Mouse (Mus musculus) ovary, postnatal 10 days (tissue): ENCODE measurements at regions not wholly inside any gene's neighbourhood (a gene's known extent, or its start where the extent isn't known, plus 50 kb on each side); places are given as distances from the start of the nearest gene placed in this dataset.

ENCODE experiments used
- DNase-seq: peaks from one replicate; pipeline ENCODE4 v3.0.0; 2022; ENCODE audit warnings: low spot score

DNA sequence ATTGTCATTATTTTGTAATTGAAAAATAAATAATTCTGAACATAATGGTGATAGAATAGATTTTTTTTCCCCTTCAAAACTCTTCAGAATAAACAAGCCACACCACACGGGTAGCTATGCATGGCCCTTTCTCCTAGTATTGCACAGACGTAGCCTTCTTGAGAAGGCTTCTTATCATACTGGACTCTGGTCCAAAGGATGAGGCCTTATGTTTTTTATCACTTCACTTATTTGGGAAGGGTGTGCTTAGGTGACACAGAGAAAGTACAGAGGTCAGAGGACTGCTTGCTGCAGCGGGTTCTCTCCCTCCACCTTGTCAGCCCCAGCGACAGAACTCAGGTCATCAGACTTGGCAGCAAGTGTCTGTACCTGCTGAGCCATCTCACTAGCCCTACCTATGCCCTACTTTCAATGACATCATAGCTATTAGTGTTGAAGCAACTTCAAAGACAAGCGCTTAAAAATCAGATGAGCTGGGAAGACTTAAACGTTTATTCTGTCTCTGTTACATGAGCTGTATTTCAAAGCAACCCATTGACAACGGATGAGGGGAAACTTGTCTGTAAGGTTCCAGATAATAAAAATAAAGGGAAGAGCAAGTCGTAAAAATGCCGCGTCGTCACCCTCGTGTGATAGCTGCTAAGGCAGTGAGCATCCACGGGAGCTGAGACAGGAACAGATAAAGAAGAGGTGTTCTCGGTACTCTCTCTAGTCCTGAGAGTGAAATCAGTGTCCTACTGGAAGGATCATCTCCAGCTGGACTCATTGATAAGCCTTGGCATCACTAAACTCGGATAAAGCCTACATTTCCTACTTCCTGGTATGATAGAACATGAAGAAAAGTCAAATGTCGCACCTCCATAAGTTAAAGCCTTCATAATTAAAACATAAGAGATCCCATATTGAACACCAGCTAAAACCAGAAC is 226.2 kb downstream of the Sp3 start:
- no peak for DNase-seq

DNA sequence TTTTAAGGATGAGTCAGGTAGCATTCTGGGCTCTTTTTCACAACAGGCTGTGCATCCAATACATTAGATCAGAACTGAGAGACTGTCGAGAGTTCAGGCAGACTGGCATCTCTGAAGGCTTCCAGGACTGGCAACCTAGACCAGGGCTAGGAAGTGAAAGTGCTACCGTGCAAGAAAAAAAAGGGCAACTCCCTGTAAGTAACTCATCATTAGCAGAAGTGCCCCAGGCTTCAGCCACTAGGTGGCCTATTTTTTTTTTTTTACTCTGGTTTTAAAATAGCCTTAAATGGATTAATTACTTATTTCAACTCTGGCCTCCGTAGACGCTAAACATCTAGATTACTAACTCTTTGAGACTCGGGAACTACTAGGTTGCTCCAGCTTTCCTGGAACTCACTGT is 216.8 kb downstream of the Sp3 start:
- DNase-seq: no peak

- DNase-seq: no peak
Measured at GRCm38 (mm10) chr2:72769030-72769630, 211.1 kb downstream of the Sp3 start.

GRCm38 (mm10) chr2:72773401-72773800 is 206.8 kb downstream of the Sp3 start:
- no peak for DNase-seq

GRCm38 (mm10) chr2:72777330-72777729 is 202.9 kb downstream of the Sp3 start:
- DNase-seq: no peak

- no peak for DNase-seq
Measured at GRCm38 (mm10) chr2:72777806-72778510, 202.3 kb downstream of the Sp3 start.

DNA sequence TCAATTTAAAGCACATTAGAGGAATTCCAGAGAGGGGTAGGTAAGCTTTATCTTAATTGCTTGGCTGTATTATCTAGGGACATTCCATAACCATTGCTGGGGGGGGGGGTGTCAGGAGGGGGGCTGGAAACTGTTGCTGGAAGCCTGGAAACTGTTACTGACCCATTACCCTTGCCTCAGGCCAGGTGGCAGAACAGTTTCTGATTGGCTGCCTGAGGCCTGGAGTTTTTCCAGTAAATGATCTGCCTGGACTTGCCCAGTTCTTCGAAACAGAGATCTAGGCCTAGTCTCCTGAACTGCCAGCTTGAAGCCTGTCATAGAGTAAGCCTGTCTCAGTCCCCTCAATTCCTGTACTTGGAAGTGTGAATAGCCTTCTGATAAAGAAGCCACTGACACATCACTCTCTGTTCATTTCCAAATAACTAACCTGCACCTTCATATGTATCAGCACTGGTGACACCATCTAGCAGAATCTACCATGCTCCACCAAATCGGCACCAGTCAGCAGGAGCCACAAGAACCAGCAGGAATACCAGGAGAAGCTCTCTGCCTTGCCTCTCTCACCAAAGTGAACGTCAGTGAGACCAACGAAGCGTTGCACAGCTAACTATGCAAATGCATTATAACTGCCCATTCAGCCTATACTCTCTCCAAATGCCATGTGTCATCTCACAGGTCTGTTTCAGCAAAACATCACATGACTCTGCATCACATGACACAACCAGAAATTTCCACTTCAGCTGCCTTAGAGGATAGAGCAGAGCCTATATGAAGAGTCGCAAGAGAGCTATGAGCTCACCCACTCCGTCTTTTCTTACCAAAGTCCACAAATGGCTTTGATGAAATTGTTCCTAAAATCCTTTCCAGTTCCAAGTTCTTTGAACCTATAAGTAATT is 200.7 kb downstream of the Sp3 start:
- no peak for DNase-seq

DNA sequence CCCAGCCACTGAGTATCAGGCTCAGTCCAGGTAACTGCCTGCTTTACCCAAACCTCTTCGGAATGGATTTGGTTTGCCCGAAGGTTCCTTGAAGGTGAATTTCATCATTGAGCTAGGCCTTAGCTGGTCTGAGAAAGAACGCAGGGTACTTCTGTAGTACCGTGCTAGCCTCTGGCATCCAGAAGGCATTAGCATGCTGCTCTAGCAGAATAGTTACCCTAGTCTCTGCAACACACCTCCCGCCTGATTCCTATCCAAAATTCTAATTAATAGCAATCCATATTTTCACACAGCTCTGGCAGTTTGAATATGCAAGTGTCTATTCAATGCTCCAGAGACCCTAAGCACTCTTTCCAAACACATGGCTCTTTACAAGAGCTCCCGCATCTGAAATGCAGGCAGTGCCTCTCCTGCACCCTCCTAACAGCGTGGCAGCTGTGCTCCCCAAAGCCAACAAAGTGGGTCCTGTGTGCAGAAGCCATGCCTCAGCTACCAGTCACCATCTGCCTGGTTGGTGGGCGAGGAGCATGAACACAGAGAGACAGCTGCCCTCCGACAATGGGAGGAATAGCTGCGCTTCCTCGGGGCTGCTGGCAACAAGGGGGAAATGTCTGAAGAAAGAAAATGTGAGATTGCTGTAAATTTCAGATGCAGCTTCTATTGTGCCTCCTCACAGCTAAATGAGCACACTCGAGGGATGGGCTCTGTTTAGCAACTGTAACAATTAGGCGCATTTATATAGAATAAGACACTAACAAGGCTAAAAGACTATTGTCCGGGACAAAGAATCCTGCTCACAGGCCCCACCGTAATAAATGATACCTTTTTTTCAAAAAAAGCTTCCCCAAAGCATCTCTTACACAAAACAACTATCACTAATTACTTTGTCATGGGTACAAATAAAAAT is 198.6 kb downstream of the Sp3 start:
- DNase-seq: no peak

DNA sequence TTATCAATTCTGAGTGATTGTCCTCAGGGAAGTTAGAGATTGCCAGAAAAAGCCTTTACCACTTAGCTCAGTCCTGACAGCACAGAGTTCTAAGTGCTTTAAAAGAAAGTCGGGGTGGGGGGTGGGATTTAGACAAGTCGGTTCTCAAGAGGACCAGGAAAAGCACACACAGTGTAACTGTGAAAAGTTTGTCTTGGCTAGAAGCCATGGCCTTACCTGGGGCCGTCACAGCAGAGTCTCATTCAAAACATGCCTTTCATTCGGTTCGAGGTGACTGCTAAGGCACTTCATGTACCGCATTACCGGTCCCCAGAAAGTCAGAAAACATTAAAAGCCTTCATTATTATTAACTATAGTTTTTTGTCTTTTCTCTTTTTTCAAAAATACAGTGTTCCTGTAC is 197.9 kb downstream of the Sp3 start:
- DNase-seq: no peak

- DNase-seq: no peak
Measured at GRCm38 (mm10) chr2:72785365-72786043, 194.7 kb downstream of the Sp3 start.

GRCm38 (mm10) chr2:72786044-72786737 is 194.1 kb downstream of the Sp3 start:
- no peak for DNase-seq

DNA sequence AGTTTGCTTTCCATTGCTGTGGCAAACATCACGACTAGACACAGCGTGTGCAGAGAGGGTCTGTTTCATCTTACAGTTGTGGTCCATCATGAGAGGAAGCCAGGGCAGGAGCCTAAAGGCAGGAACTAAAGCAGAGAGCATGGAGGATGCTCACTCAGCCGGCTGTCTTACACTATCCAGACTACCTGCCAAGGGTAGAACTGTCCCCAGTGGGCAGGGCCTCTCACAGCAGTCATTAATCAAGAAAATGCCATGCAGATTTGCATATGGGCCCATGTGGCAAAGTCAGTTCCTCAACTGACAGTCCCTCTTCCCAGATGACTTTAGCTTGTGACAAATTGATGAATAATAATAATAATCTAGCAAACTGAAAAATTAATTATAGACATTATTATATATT is 192.6 kb downstream of the Sp3 start:
- DNase-seq: no peak

GRCm38 (mm10) chr2:72791496-72791895 is 188.8 kb downstream of the Sp3 start:
- no peak for DNase-seq

- DNase-seq: no peak
Measured at GRCm38 (mm10) chr2:72793424-72793823, 186.8 kb downstream of the Sp3 start.

DNA sequence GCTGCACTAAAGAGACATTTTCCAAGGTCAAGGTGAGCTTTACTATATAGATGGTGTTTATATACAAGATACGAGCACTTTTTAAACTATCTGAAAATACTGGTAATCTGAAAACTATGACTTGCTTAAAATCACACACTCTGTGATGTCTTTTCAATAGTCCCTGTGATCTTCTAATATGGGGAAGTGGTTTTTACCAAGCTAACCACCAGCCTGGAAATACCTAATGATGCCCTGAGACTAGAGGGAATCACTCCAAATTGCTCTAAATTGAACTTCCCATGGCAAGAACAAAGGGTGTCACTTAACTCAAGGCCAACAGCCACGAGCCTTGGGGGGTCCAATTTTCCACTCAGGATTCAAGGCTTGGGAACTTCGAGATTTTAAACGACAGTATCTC is 185.7 kb downstream of the Sp3 start:
- no peak for DNase-seq

DNA sequence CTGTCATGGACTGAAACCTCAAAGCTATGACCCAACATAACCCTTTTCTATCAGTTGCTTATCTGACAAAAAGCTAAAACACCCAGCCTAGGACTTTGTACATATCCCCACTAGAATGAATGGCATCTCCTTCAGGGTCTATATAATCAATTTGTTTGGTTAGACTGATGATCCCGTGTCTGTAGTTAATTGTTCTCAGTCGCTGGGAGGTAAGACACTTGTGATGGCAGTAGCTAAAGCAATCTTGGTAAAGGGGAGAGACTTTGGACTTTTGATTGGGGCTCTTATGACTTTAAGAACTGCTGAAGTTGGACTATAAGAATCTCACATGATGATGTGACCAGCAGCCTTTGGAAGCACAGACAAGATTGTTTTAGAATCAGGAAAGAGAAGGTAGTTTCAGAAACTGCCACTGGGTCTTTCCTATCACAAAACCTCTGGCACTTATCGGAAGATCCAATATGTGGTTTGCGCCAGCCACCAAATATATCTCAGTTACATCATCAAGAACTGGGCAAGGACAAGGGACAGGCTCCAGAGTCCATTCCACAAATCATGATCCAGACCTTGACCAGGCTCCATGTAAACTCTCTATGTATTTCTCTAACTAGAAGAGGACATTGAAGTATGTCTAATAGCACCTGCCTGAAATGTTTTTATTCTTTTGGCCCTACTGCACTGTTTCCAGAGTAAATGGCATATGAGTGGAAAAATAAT is 183.1 kb downstream of the Sp3 start:
- no peak for DNase-seq

DNA sequence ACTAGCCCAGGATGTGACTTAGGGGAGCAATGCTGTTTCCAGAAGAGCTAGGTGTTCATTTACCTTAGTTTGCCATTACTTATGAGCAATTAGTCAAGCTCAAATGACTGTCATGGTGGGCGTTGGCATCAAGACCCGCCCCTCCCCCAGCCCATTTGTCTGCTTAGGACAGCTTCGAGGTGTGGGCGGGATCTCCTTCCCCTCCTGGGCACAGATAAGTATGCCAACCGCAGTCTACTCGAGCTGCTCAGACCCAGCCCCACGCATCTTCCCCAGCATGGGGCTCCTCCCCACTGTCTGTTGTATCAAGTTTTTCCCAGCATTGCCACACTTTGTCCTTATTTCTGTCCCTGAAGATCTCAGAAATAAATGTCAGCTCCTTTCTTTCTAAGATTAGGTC is 179.6 kb downstream of the Sp3 start:
- DNase-seq: no peak

- no peak for DNase-seq
Measured at GRCm38 (mm10) chr2:72813282-72813974, 166.8 kb downstream of the Sp3 start.
